Mouse (Mus musculus) gastrocnemius, postnatal 25 days (tissue): ENCODE results near the gene Gpsm2. TPM values are rescaled to one million over a fixed set of nuclear protein-coding genes. Genes with fewer than 3 reads are reported as not detected.
"Not testable (repeated sequence)": the region's sequence is repeated elsewhere in the genome, so short reads cannot be mapped to it uniquely, and the experiment has no call there.

Experiments
- DNase-seq: peaks from one replicate; pipeline ENCODE4 v3.0.0; 2022
- total RNA-seq, 2 experiments: library from RNA; stranded (reverse); gene quantifications; 1 replicate in 1 of 2; 2 replicates in 1 of 2; pipeline ENCODE4 v1.2.3; 2021

The Gpsm2 gene
- total RNA-seq, 2 experiments from 2014 or later: 4.4 to 4.7 TPM

GRCm38 (mm10) chr3:108726413-108726812 is 4.3 kb upstream of the Gpsm2 start:
- no peak for DNase-seq

GRCm38 (mm10) chr3:108721076-108721991 is 775 bp downstream of the Gpsm2 start:
- DNase-seq: no peak

GRCm38 (mm10) chr3:108719761-108720160 is 2.3 kb downstream of the Gpsm2 start:
- no peak for DNase-seq

- no peak for DNase-seq
Observed at GRCm38 (mm10) chr3:108719357-108719756, 2.8 kb downstream of the Gpsm2 start.

GRCm38 (mm10) chr3:108717896-108718502 is 4.1 kb downstream of the Gpsm2 start:
- DNase-seq: no peak

GRCm38 (mm10) chr3:108714837-108715236 is 7.3 kb downstream of the Gpsm2 start:
- no peak for DNase-seq

- DNase-seq: no peak
Observed at GRCm38 (mm10) chr3:108713065-108713675, 8.9 kb downstream of the Gpsm2 start.

- no peak for DNase-seq
Observed at GRCm38 (mm10) chr3:108711296-108711695, 10.8 kb downstream of the Gpsm2 start.

GRCm38 (mm10) chr3:108702789-108703188 is 19.3 kb downstream of the Gpsm2 start:
- DNase-seq: no peak

GRCm38 (mm10) chr3:108701256-108701655 is 20.9 kb downstream of the Gpsm2 start:
- no peak for DNase-seq

- no peak for DNase-seq
Observed at GRCm38 (mm10) chr3:108699786-108700185, 22.3 kb downstream of the Gpsm2 start.

- DNase-seq: no peak
Observed at GRCm38 (mm10) chr3:108698662-108699061, 23.4 kb downstream of the Gpsm2 start.

GRCm38 (mm10) chr3:108694321-108694720 is 27.8 kb downstream of the Gpsm2 start:
- no peak for DNase-seq

- no peak for DNase-seq
Observed at GRCm38 (mm10) chr3:108689979-108690378, 32.1 kb downstream of the Gpsm2 start.

GRCm38 (mm10) chr3:108689446-108689845 is 32.7 kb downstream of the Gpsm2 start:
- no peak for DNase-seq

- DNase-seq: peak; percentile 19
Observed at GRCm38 (mm10) chr3:108689015-108689441, 33.1 kb downstream of the Gpsm2 start.

GRCm38 (mm10) chr3:108685701-108686100 is 36.4 kb downstream of the Gpsm2 start:
- DNase-seq: no peak

GRCm38 (mm10) chr3:108683597-108683996 is 38.5 kb downstream of the Gpsm2 start:
- DNase-seq: not testable (repeated sequence)

GRCm38 (mm10) chr3:108681004-108681403 is 41.1 kb downstream of the Gpsm2 start:
- DNase-seq: no peak

- DNase-seq: no peak
Observed at GRCm38 (mm10) chr3:108676616-108677015, 45.5 kb downstream of the Gpsm2 start.

GRCm38 (mm10) chr3:108660941-108661340 is 61.2 kb downstream of the Gpsm2 start:
- DNase-seq: no peak

GRCm38 (mm10) chr3:108658612-108659011 is 63.5 kb downstream of the Gpsm2 start:
- no peak for DNase-seq

- DNase-seq: no peak
Observed at GRCm38 (mm10) chr3:108655486-108655885, 66.6 kb downstream of the Gpsm2 start.
